Mouse (Mus musculus) ES-Bruce4 (cell line): ENCODE measurements at regions not wholly inside any gene's neighbourhood (a gene's known extent, or its start where the extent isn't known, plus 50 kb on each side); places are given as distances from the start of the nearest gene placed in this dataset.

Source experiments
- H3K27ac ChIP-seq: 2 replicates; pipeline ENCODE4 v1.5.1; 2012; ENCODE audit warnings: low read length, inconsistent platforms; ENCODE audit not compliant: insufficient read depth
- H3K27me3 ChIP-seq: 2 replicates; pipeline ENCODE4 v1.6.1; 2012; ENCODE audit warnings: mild to moderate bottlenecking, low read length, inconsistent platforms; ENCODE audit not compliant: control insufficient read depth, poor library complexity, insufficient read depth, severe bottlenecking
- H3K36me3 ChIP-seq: 2 replicates; pipeline ENCODE4 v1.6.1; 2012; ENCODE audit warnings: inconsistent platforms, mild to moderate bottlenecking, low read length, moderate library complexity; ENCODE audit not compliant: control insufficient read depth, poor library complexity, insufficient read depth, severe bottlenecking
- H3K4me1 ChIP-seq: one replicate; pipeline ENCODE4 v1.8.1; 2011; ENCODE audit warnings: low read length; ENCODE audit not compliant: control insufficient read depth, insufficient read depth
- H3K4me3 ChIP-seq: 2 replicates; pipeline ENCODE4 v1.5.1; 2011; ENCODE audit warnings: low read depth, mild to moderate bottlenecking, low read length
- H3K9ac ChIP-seq: 2 replicates; pipeline ENCODE4 v1.6.1; 2012; ENCODE audit warnings: low read depth, mild to moderate bottlenecking, inconsistent platforms; ENCODE audit not compliant: poor library complexity, severe bottlenecking
- H3K9me3 ChIP-seq: replicated peaks from 2 replicates; pipeline ENCODE4 v1.6.1; 2012; ENCODE audit warnings: mild to moderate bottlenecking, low read length, inconsistent platforms; ENCODE audit not compliant: control insufficient read depth, poor library complexity, insufficient read depth, severe bottlenecking
- CTCF ChIP-seq: IDR thresholded peaks from one replicate; pipeline ENCODE4 v1.8.1; 2011; ENCODE audit warnings: low read depth, low read length
- EP300 ChIP-seq: IDR thresholded peaks from 2 replicates; pipeline ENCODE4 v1.6.1; 2011; ENCODE audit warnings: low read depth, low read length; ENCODE audit not compliant: insufficient read depth
- POLR2A ChIP-seq: IDR thresholded peaks from one replicate; pipeline ENCODE4 v1.8.1; 2011; ENCODE audit warnings: low read length; ENCODE audit not compliant: insufficient read depth

DNA sequence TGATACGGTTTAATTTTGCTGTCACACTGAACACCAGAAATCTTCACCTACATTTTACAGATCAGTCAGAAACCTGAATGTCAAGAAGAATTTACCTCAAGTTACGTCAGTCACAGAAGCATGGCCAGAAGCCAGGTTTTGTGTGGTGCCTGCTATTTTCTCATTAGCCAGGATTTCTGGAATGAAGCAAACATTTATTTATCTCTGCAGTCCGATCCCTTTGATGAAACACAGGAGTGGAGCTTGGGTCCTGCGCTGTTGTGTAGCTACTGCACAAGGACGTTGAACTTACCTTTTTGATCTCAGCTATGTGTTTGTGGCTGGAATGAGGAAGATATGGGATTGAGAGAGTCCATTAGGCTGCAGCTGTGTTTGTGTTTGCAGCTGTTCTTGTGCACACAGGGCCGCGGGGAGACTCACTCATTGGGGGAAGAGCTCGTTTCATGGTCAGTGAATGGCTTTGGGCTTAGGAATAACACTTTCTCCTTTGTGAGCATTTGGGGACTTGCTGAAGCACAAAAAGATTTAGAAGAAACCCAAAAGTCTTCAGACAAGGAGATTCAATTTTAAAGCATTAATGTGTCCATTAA lies 318.2 kb downstream of the Gpat3 start:
- no peak for TF ChIP-seq EP300
- no peak for TF ChIP-seq POLR2A
- no peak for TF ChIP-seq CTCF
- Histone ChIP-seq H3K9ac (no peak overlapping the region), H3K36me3 (no peaks in the 10 kb centered on the region)

DNA sequence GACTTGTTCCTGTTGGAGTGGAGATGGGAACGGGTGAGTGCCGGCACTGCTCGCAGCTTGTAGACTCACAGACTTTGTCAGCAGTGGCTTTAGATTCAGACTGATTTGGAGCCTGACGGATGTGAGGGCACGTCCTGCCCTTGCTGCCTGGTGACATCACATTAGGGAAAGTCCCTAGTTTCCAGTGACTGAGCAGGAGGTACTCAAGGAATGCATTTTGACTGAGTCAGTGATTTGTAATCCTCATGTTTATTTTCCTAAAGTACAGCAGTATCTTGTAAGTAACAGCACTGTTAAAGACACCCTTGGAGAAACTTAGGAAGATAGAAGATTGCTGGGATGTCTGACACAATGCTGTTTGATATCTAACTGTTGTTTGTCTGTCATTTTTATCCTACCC lies 317.6 kb downstream of the Gpat3 start:
- H3K27ac ChIP-seq: no peak overlapping the region
- no peak overlapping the region for H3K4me3 ChIP-seq
- no peaks in the 10 kb centered on the region for H3K4me1 ChIP-seq
- no peaks in the 10 kb centered on the region for H3K9me3 ChIP-seq
- no peak overlapping the region for H3K9ac ChIP-seq
- no peaks in the 10 kb centered on the region for H3K36me3 ChIP-seq
- H3K27me3 ChIP-seq: no peaks in the 10 kb centered on the region
- TF ChIP-seq POLR2A: no peak
- no peak for TF ChIP-seq CTCF
- TF ChIP-seq EP300: no peak

More for the DNA sequence above, 318.2 kb downstream of the Gpat3 start:
- H3K4me3 ChIP-seq: no peak overlapping the region
- H3K4me1 ChIP-seq: no peaks in the 10 kb centered on the region
- no peak overlapping the region for H3K27ac ChIP-seq
- no peaks in the 10 kb centered on the region for H3K9me3 ChIP-seq
- no peaks in the 10 kb centered on the region for H3K27me3 ChIP-seq

GRCm38 (mm10) chr5:101157416-101157815 lies 311.9 kb downstream of the Gpat3 start:
- Histone ChIP-seq H3K9me3 (no peaks in the 10 kb centered on the region), H3K27ac (no peak overlapping the region), H3K36me3 (no peaks in the 10 kb centered on the region), H3K27me3 (no peaks in the 10 kb centered on the region), H3K4me1 (no peaks in the 10 kb centered on the region), H3K9ac (no peak overlapping the region), H3K4me3 (no peak overlapping the region)
- TF ChIP-seq EP300 (no peak), CTCF (peak; percentile 7)

GRCm38 (mm10) chr5:101146345-101146744 lies 300.8 kb downstream of the Gpat3 start:
- TF ChIP-seq EP300: no peak
- no peak for TF ChIP-seq POLR2A
- TF ChIP-seq CTCF: no peak
- Histone ChIP-seq H3K27ac (no peak overlapping the region), H3K9me3 (no peaks in the 10 kb centered on the region), H3K4me3 (no peak overlapping the region), H3K9ac (no peak overlapping the region), H3K27me3 (no peaks in the 10 kb centered on the region), H3K36me3 (no peaks in the 10 kb centered on the region), H3K4me1 (no peaks in the 10 kb centered on the region)

DNA sequence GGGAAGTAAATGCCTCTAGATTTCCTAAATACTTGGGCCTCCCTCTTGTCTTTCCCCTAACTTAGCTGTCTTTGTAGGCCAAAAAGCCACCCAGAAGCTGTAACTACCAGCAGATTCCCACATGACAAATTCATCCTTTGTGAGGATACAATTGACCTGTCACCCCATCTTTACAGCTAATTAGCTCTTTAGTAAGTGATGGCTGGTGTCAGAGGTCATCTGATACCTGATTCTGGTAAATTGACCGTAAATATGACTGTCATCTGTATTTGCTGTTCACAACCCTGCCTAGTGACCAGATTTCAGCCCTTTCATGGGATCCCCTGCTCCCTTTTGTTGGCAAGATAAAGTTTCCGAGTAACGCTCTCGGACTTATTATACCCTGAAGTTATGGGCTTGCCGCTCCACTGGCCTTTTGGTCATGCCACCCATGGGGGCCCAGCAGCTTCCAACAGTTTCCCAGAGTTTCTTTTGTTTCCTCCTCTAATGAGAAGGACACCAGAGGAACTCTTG lies 279.5 kb downstream of the Gpat3 start:
- Histone ChIP-seq H3K9ac (no peak overlapping the region), H3K27me3 (no peaks in the 10 kb centered on the region; the same call in 1 of the 2 replicates), H3K36me3 (no peaks in the 10 kb centered on the region), H3K9me3 (no peaks in the 10 kb centered on the region), H3K4me3 (no peak overlapping the region), H3K27ac (no peak overlapping the region), H3K4me1 (no peaks in the 10 kb centered on the region)
- TF ChIP-seq POLR2A (no peak), EP300 (no peak), CTCF (no peak)

- H3K4me1 ChIP-seq: no peaks in the 10 kb centered on the region
- no peak overlapping the region for H3K4me3 ChIP-seq
- no peak overlapping the region for H3K9ac ChIP-seq
- H3K9me3 ChIP-seq: no peaks in the 10 kb centered on the region
- TF ChIP-seq EP300 (no peak), POLR2A (no peak)
- H3K27ac ChIP-seq: no peak overlapping the region
- no peaks in the 10 kb centered on the region for H3K36me3 ChIP-seq
- no peaks in the 10 kb centered on the region; the same call in 1 of the 2 replicates for H3K27me3 ChIP-seq
These were observed 277.4 kb downstream of the Gpat3 start for GRCm38 (mm10) chr5:101122914-101123313.
